Mouse (Mus musculus) testis, adult 2 months (tissue): ENCODE data around the gene Atf7ip.

Experiments used
- CTCF ChIP-seq: fragments of 200-500 bp; IDR thresholded peaks from 2 replicates; pipeline ENCODE4 v1.5.1; 2012; ENCODE audit warnings: low read depth, mild to moderate bottlenecking, inconsistent platforms, low read length, moderate library complexity; ENCODE audit not compliant: control insufficient read depth, insufficient read depth, insufficient replicate concordance
- POLR2A ChIP-seq: fragments of 200-500 bp; IDR thresholded peaks from 2 replicates; pipeline ENCODE4 v1.6.1; 2012; ENCODE audit warnings: low read depth, mild to moderate bottlenecking, inconsistent platforms, low read length, moderate library complexity; ENCODE audit not compliant: control insufficient read depth

DNA sequence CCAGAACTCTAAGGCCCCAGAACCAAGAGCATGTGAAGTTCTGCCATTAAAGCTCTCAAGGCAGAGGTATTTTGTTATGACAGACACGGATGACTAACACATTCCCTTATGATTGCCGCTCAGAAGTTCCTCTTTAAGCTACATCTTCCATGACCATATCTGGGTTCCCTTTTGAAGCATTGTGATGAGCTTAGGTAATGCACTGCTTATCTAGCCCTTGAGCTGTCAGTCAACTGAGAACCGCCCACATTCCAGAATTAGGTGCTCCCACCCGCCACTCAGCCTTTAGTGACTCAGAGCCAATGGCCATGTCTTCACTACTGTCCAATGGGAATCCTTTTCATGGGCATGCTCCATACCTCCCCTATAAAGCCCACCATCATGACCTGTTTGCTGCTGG lies 13.7 kb upstream of the Atf7ip start:
- no peak for TF ChIP-seq POLR2A
- TF ChIP-seq CTCF, result no peak
